Mouse (Mus musculus) MEL (cell line): Measurements from ENCODE around the gene Krit1. TPM values are rescaled to one million over a fixed set of nuclear protein-coding genes. Genes with fewer than 3 reads are reported as not detected.

ENCODE experiments used
- DNase-seq: peaks from one replicate; pipeline ENCODE4 v3.0.0; 2011; ENCODE audit warnings: low read depth, low spot score
- H3K27ac ChIP-seq: 2 replicates; pipeline ENCODE4 v1.5.1; 2012; ENCODE audit warnings: low read depth, mild to moderate bottlenecking, control low read depth, low read length, moderate library complexity; ENCODE audit not compliant: control insufficient read depth
- H3K27me3 ChIP-seq, 2 experiments: fragments of 150-350 bp in 1 of 2; sonication (generic) in 1 of 2; 2 replicates each; pipeline ENCODE4 v1.6.1; 2012; ENCODE audit warnings: low read length in 2 of 2, mild to moderate bottlenecking in 2 of 2, improper control_type of control experiment in 1 of 2, moderate library complexity in 1 of 2; ENCODE audit not compliant: insufficient read depth in 2 of 2, control insufficient read depth in 1 of 2
- H3K36me3 ChIP-seq, 2 experiments: 2 replicates each; pipeline ENCODE4 v1.6.1; 2012 to 2014; ENCODE audit warnings: low read length in 2 of 2, improper control_type of control experiment in 1 of 2, inconsistent platforms in 1 of 2, mild to moderate bottlenecking in 1 of 2; ENCODE audit not compliant: insufficient read depth in 2 of 2, control insufficient read depth in 1 of 2
- H3K4me1 ChIP-seq, 2 experiments: fragments of 150-350 bp in 1 of 2; sonication (generic) in 1 of 2; 2 replicates each; pipeline ENCODE4 v1.6.1; 2012; ENCODE audit warnings: low read length in 2 of 2, improper control_type of control experiment in 1 of 2, mild to moderate bottlenecking in 1 of 2; ENCODE audit not compliant: insufficient read depth in 2 of 2, control insufficient read depth in 1 of 2
- H3K4me3 ChIP-seq, 2 experiments: fragments of 150-350 bp in 1 of 2; sonication (generic) in 1 of 2; 2 replicates each; pipeline ENCODE4 v1.5.1; 2012; ENCODE audit warnings: low read depth in 2 of 2, low read length in 2 of 2, mild to moderate bottlenecking in 2 of 2, moderate library complexity in 2 of 2, control low read depth in 1 of 2, improper control_type of control experiment in 1 of 2; ENCODE audit not compliant: control insufficient read depth in 1 of 2, insufficient read depth in 1 of 2
- H3K79me2 ChIP-seq: 2 replicates; pipeline ENCODE4 v1.6.1; 2012; ENCODE audit warnings: mild to moderate bottlenecking, low read length, moderate library complexity; ENCODE audit not compliant: control insufficient read depth, poor library complexity, insufficient read depth
- H3K9ac ChIP-seq: 2 replicates; pipeline ENCODE4 v1.6.1; 2012; ENCODE audit warnings: low read depth, mild to moderate bottlenecking, control low read depth, low read length, moderate library complexity; ENCODE audit not compliant: control insufficient read depth, poor library complexity, severe bottlenecking
- H3K9me3 ChIP-seq: fragments of 150-350 bp; sonication (generic); replicated peaks from 2 replicates; pipeline ENCODE4 v1.6.1; 2012; ENCODE audit warnings: mild to moderate bottlenecking, low read length, improper control_type of control experiment, moderate library complexity; ENCODE audit not compliant: insufficient read depth
- BHLHE40 ChIP-seq: IDR thresholded peaks from 2 replicates; pipeline ENCODE4 v1.6.1; 2012; ENCODE audit warnings: low read depth, mild to moderate bottlenecking, inconsistent platforms, low read length, improper control_type of control experiment, borderline replicate concordance
- CTCF ChIP-seq, 3 experiments: IDR thresholded peaks in 2 of 3; conservative IDR thresholded peaks in 1 of 3; 2 replicates each; pipeline ENCODE4 v1.5.1; 2011 to 2012; ENCODE audit warnings: low read length in 3 of 3, low read depth in 2 of 3, mild to moderate bottlenecking in 2 of 3, improper control_type of control experiment in 1 of 3, inconsistent platforms in 1 of 3, mixed read lengths in 1 of 3, moderate library complexity in 1 of 3; ENCODE audit not compliant: control insufficient read depth in 1 of 3, insufficient read depth in 1 of 3, poor library complexity in 1 of 3, severe bottlenecking in 1 of 3
- E2F4 ChIP-seq: IDR thresholded peaks from 2 replicates; pipeline ENCODE4 v1.6.1; 2011; ENCODE audit warnings: low read depth, low read length, improper control_type of control experiment, borderline replicate concordance
- EP300 ChIP-seq, 2 experiments: IDR thresholded peaks; 2 replicates each; pipeline ENCODE4 v1.6.1; 2011; ENCODE audit warnings: improper control_type of control experiment in 2 of 2, low read length in 2 of 2, low read depth in 1 of 2, mild to moderate bottlenecking in 1 of 2
- ETS1 ChIP-seq: IDR thresholded peaks from 2 replicates; pipeline ENCODE4 v1.6.1; 2012; ENCODE audit warnings: low read depth, mild to moderate bottlenecking, inconsistent platforms, low read length, improper control_type of control experiment, moderate library complexity
- GABPA ChIP-seq: IDR thresholded peaks from 2 replicates; pipeline ENCODE4 v1.6.1; 2012; ENCODE audit warnings: low read depth, mild to moderate bottlenecking, inconsistent platforms, low read length, improper control_type of control experiment, moderate library complexity
- GATA1 ChIP-seq: IDR thresholded peaks from 2 replicates; pipeline ENCODE4 v1.6.1; 2011; ENCODE audit warnings: low read depth, low read length, improper control_type of control experiment
- MAFK ChIP-seq: IDR thresholded peaks from 2 replicates; pipeline ENCODE4 v1.6.1; 2011; ENCODE audit warnings: low read depth, mild to moderate bottlenecking, low read length, improper control_type of control experiment, borderline replicate concordance
- MAX ChIP-seq: IDR thresholded peaks from 2 replicates; pipeline ENCODE4 v1.6.1; 2011; ENCODE audit warnings: low read length, improper control_type of control experiment
- MXI1 ChIP-seq: IDR thresholded peaks from 2 replicates; pipeline ENCODE4 v1.6.1; 2011; ENCODE audit warnings: mild to moderate bottlenecking, low read depth, low read length, improper control_type of control experiment
- MYC ChIP-seq: IDR thresholded peaks from 2 replicates; pipeline ENCODE4 v1.6.1; 2011; ENCODE audit warnings: low read depth, mild to moderate bottlenecking, low read length, improper control_type of control experiment, moderate library complexity
- NELFE ChIP-seq: IDR thresholded peaks from 2 replicates; pipeline ENCODE4 v1.6.1; 2011; ENCODE audit warnings: low read depth, low read length, improper control_type of control experiment
- RCOR1 ChIP-seq: IDR thresholded peaks from 2 replicates; pipeline ENCODE4 v1.6.1; 2012; ENCODE audit warnings: low read depth, mild to moderate bottlenecking, inconsistent platforms, low read length, improper control_type of control experiment
- UBTF ChIP-seq: IDR thresholded peaks from 2 replicates; pipeline ENCODE4 v1.6.1; 2012; ENCODE audit warnings: low read depth, mild to moderate bottlenecking, inconsistent platforms, low read length, improper control_type of control experiment, moderate library complexity, borderline replicate concordance; ENCODE audit not compliant: insufficient read depth
- ZKSCAN1 ChIP-seq: IDR thresholded peaks from 2 replicates; pipeline ENCODE4 v1.6.1; 2012; ENCODE audit warnings: low read depth, mild to moderate bottlenecking, inconsistent platforms, low read length, improper control_type of control experiment, moderate library complexity
- polyA plus RNA-seq, 2 experiments: library from polyadenylated mRNA; stranded (reverse) in 1 of 2; unstranded in 1 of 2; fragments of >175 nt in 1 of 2; fragments of >200 nt in 1 of 2; gene quantifications; 2 replicates each; pipeline versions ENCODE4 v1.2.1 to v1.2.4; 2012; ENCODE audit warnings: low replicate concordance in 2 of 2, low read depth in 1 of 2; ENCODE audit not compliant: insufficient read length in 2 of 2, insufficient read depth in 1 of 2, missing spikeins in 1 of 2
- total RNA-seq: library from RNA; depleted of rRNA; stranded (reverse); fragments of 300-350 nt; gene quantifications from 2 replicates; pipeline ENCODE4 v1.2.3, GENCODE M21; 2012

Gene Krit1
- total and polyA plus RNA-seq, 3 experiments: 25.6 to 125 (median 28.0) TPM

- peaks cover 9% of the 10 kb centered on the region for H3K79me2 ChIP-seq
- H3K27me3 ChIP-seq: no peaks in the 10 kb centered on the region
- H3K36me3 ChIP-seq: peaks cover 9 to 30% of the 10 kb centered on the region in 2 experiments
- H3K9ac ChIP-seq: no peak overlapping the region
- H3K27ac ChIP-seq: no peak overlapping the region
- TF ChIP-seq BHLHE40 (no peak), CTCF (IDR thresholded peaks at IDR 0.05 in 2 of 3, conservative IDR thresholded peaks at IDR 0.05 in 1 of 3; ENCODE audit: control insufficient read depth in 1 of 3, insufficient read depth in 1 of 3, low read depth in 2 of 3, low read length in 3 of 3, poor library complexity in 1 of 3, severe bottlenecking in 1 of 3) (peak in 1 of 3 experiments; percentile 32; a peak in 2 of 6 replicates), MAFK (no peak), NELFE (no peak)
- no peak overlapping the region for H3K4me3 ChIP-seq
- H3K4me1 ChIP-seq: peaks cover 0 to 3% of the 10 kb centered on the region in 2 experiments; a peak in 2 of 4 replicates
- peak; percentile 36 for DNase-seq
- no peaks in the 10 kb centered on the region for H3K9me3 ChIP-seq
Observed at GRCm38 (mm10) chr5:3808472-3808871, 5.5 kb downstream of the Krit1 start.

- no peaks in the 10 kb centered on the region for H3K79me2 ChIP-seq
- TF ChIP-seq NELFE (no peak), GABPA (peak; percentile 46; the same call in 1 of the 2 replicates), MYC (peak; percentile 84; the same call in 1 of the 2 replicates), UBTF (no peak), MXI1 (peak; percentile 45; the same call in 1 of the 2 replicates), MAFK (peak; percentile 47; the same call in 1 of the 2 replicates), MAX (peak; percentile 51; the same call in 1 of the 2 replicates), ETS1 (peak; percentile 47), ZKSCAN1 (no peak), EP300 (IDR thresholded peaks at IDR 0.05; ENCODE audit: low read depth in 1 of 2, low read length in 2 of 2) (peak; percentile 50 to 69; a peak in 3 of 4 replicates), RCOR1 (peak; percentile 19; the same call in 1 of the 2 replicates), E2F4 (no peak), GATA1 (peak; percentile 61)
- H3K4me3 ChIP-seq: no peak overlapping the region
- peaks cover 3 to 7% of the 10 kb centered on the region in 2 experiments for H3K4me1 ChIP-seq
- H3K9ac ChIP-seq: no peak overlapping the region
- H3K27me3 ChIP-seq: no peaks in the 10 kb centered on the region
- H3K36me3 ChIP-seq: peaks cover 16 to 25% of the 10 kb centered on the region in 2 experiments
- peak; percentile 69 for DNase-seq
- H3K27ac ChIP-seq: peak overlapping the region; percentile 63
- H3K9me3 ChIP-seq: no peaks in the 10 kb centered on the region
Observed at GRCm38 (mm10) chr5:3834107-3834506, 31.1 kb downstream of the Krit1 start.
